Mouse (Mus musculus) liver, embryonic 16.5 days (tissue): ENCODE data around the gene Oxtr. TPM values are rescaled to one million over a fixed set of nuclear protein-coding genes. Genes with fewer than 3 reads are reported as not detected.

Source experiments
- ATAC-seq: fragments of 200-750 bp; cut with Nextera tagmentation; 2 replicates; pipeline ENCODE4 v1.8.0; 2017; ENCODE audit warnings: low read depth, mild to moderate bottlenecking, moderate number of reproducible peaks, moderate library complexity
- H3K27ac ChIP-seq: fragments of 300-500 bp; sonication (generic); 2 replicates; pipeline ENCODE4 v1.5.1; 2014; ENCODE audit warnings: mild to moderate bottlenecking, low read length
- H3K27me3 ChIP-seq: fragments of 300-500 bp; sonication (generic); 2 replicates; pipeline ENCODE4 v1.6.1; 2014; ENCODE audit warnings: low read depth, low read length, mixed read lengths; ENCODE audit not compliant: control insufficient read depth, insufficient read depth
- H3K36me3 ChIP-seq: fragments of 300-500 bp; sonication (generic); 2 replicates; pipeline ENCODE4 v1.6.1; 2014; ENCODE audit warnings: mild to moderate bottlenecking; ENCODE audit not compliant: control insufficient read depth, insufficient read depth
- H3K4me1 ChIP-seq: fragments of 300-500 bp; sonication (generic); 2 replicates; pipeline ENCODE4 v1.6.1; 2014; ENCODE audit warnings: low read depth, low read length, mixed read lengths; ENCODE audit not compliant: control insufficient read depth
- H3K4me2 ChIP-seq: fragments of 300-500 bp; sonication (generic); 2 replicates; pipeline ENCODE4 v1.6.1; 2014; ENCODE audit warnings: low read depth, low read length, mixed read lengths
- H3K4me3 ChIP-seq: fragments of 300-500 bp; sonication (generic); 2 replicates; pipeline ENCODE4 v1.5.1; 2014; ENCODE audit warnings: low read depth, mild to moderate bottlenecking, low read length
- H3K9ac ChIP-seq: fragments of 300-500 bp; sonication (generic); 2 replicates; pipeline ENCODE4 v1.6.1; 2014; ENCODE audit warnings: low read depth, low read length
- H3K9me3 ChIP-seq: fragments of 300-500 bp; sonication (generic); replicated peaks from 2 replicates; pipeline ENCODE4 v1.6.1; 2016; ENCODE audit warnings: low read length; ENCODE audit not compliant: control insufficient read depth
- WGBS: fragments of 180-500 bp; shearing (Covaris S2); extraction: QIAGEN DNeasy Blood & Tissue Kit; methylation state at CpG from one replicate; pipeline ENCODE4 v1.1.7; 2014; ENCODE audit not compliant: insufficient replicate concordance; 5-methylcytosine and 5-hydroxymethylcytosine counted together
- polyA plus RNA-seq: library from polyadenylated mRNA; unstranded; fragments of >200 nt; fragmentation: Nextera tagmentation; extraction: Ambion mirVana; gene quantifications from 2 replicates; pipeline ENCODE4 v1.2.1, GENCODE M21; 2015

The Oxtr gene
- polyA plus RNA-seq = 0.08 TPM in 1 of 2 replicates, not detected in the other

GRCm38 (mm10) chr6:112489910-112490559, at the start of gene Oxtr:
Oxtr (minus strand) TSS chr6:112489943.
- ATAC-seq = no peak

GRCm38 (mm10) chr6:112525434-112525833, 35.7 kb upstream of the Oxtr start:
- Histone ChIP-seq H3K4me2 (no peak overlapping the region), H3K9me3 (no peaks in the 10 kb centered on the region), H3K27ac (no peak overlapping the region), H3K4me1 (no peaks in the 10 kb centered on the region), H3K4me3 (no peak overlapping the region), H3K36me3 (no peaks in the 10 kb centered on the region), H3K27me3 (no peaks in the 10 kb centered on the region), H3K9ac (no peak overlapping the region)
- ATAC-seq = no peak
- WGBS = 74% methylated on average over 5 of the region's 5 CpGs

More at GRCm38 (mm10) chr6:112489910-112490559, at the start of gene Oxtr:
- Histone ChIP-seq H3K9me3 (no peaks in the 10 kb centered on the region), H3K4me2 (peak within 1 kb of the TSS; percentile 58), H3K9ac (no peak within 1 kb of the TSS), H3K4me1 (no peaks in the 10 kb centered on the region), H3K27ac (no peak within 1 kb of the TSS), H3K36me3 (no peaks in the 10 kb centered on the region), H3K27me3 (peaks cover 33% of the 10 kb centered on the region), H3K4me3 (peak within 1 kb of the TSS; percentile 42)
- 9% methylated on average over 21 of the region's 24 CpGs for WGBS

GRCm38 (mm10) chr6:112524459-112524858, 34.7 kb upstream of the Oxtr start:
- Histone ChIP-seq H3K27me3 (no peaks in the 10 kb centered on the region), H3K9me3 (no peaks in the 10 kb centered on the region), H3K4me3 (no peak overlapping the region), H3K4me2 (no peak overlapping the region), H3K4me1 (no peaks in the 10 kb centered on the region), H3K36me3 (no peaks in the 10 kb centered on the region), H3K27ac (no peak overlapping the region), H3K9ac (no peak overlapping the region)
- WGBS = 62% methylated on average over 10 of the region's 10 CpGs
- no peak for ATAC-seq

- 21% methylated on average over 3 of the region's 3 CpGs for WGBS
- ATAC-seq = no peak
- H3K9ac ChIP-seq = no peak overlapping the region
- no peaks in the 10 kb centered on the region for H3K36me3 ChIP-seq
- no peaks in the 10 kb centered on the region for H3K4me1 ChIP-seq
- H3K27me3 ChIP-seq = no peaks in the 10 kb centered on the region
- H3K4me3 ChIP-seq = no peak overlapping the region
- H3K27ac ChIP-seq = no peak overlapping the region
- no peak overlapping the region for H3K4me2 ChIP-seq
- H3K9me3 ChIP-seq = no peaks in the 10 kb centered on the region
Measured at GRCm38 (mm10) chr6:112517991-112518390, 28.2 kb upstream of the Oxtr start.

- Histone ChIP-seq H3K9me3 (no peaks in the 10 kb centered on the region), H3K9ac (no peak overlapping the region), H3K4me3 (no peak overlapping the region), H3K36me3 (no peaks in the 10 kb centered on the region), H3K4me1 (no peaks in the 10 kb centered on the region), H3K27ac (no peak overlapping the region), H3K27me3 (no peaks in the 10 kb centered on the region), H3K4me2 (no peak overlapping the region)
- 57% methylated on average over 3 of the region's 3 CpGs for WGBS
- ATAC-seq = no peak
Measured at GRCm38 (mm10) chr6:112517572-112517971, 27.8 kb upstream of the Oxtr start.

GRCm38 (mm10) chr6:112516496-112516895, 26.8 kb upstream of the Oxtr start:
- Histone ChIP-seq H3K4me3 (no peak overlapping the region), H3K9ac (no peak overlapping the region), H3K27ac (no peak overlapping the region), H3K4me2 (no peak overlapping the region), H3K9me3 (no peaks in the 10 kb centered on the region), H3K36me3 (no peaks in the 10 kb centered on the region), H3K4me1 (no peaks in the 10 kb centered on the region), H3K27me3 (no peaks in the 10 kb centered on the region)
- 26% methylated on average over 1 of the region's 1 CpGs for WGBS
- ATAC-seq = no peak

GRCm38 (mm10) chr6:112514591-112514990, 24.8 kb upstream of the Oxtr start:
- H3K4me2 ChIP-seq = no peak overlapping the region
- no peak overlapping the region for H3K9ac ChIP-seq
- H3K4me3 ChIP-seq = no peak overlapping the region
- no peaks in the 10 kb centered on the region for H3K9me3 ChIP-seq
- H3K4me1 ChIP-seq = no peaks in the 10 kb centered on the region
- no peak overlapping the region for H3K27ac ChIP-seq
- ATAC-seq = no peak
- H3K36me3 ChIP-seq = no peaks in the 10 kb centered on the region
- WGBS = 59% methylated on average over 6 of the region's 6 CpGs
- no peaks in the 10 kb centered on the region for H3K27me3 ChIP-seq

- H3K36me3 ChIP-seq = no peaks in the 10 kb centered on the region
- no peaks in the 10 kb centered on the region for H3K27me3 ChIP-seq
- no peak overlapping the region for H3K9ac ChIP-seq
- H3K4me1 ChIP-seq = no peaks in the 10 kb centered on the region
- no peak overlapping the region for H3K27ac ChIP-seq
- H3K9me3 ChIP-seq = no peaks in the 10 kb centered on the region
- no peak overlapping the region for H3K4me2 ChIP-seq
- 54% methylated on average over 4 of the region's 4 CpGs for WGBS
- no peak overlapping the region for H3K4me3 ChIP-seq
- no peak for ATAC-seq
Measured at GRCm38 (mm10) chr6:112510346-112510745, 20.6 kb upstream of the Oxtr start.

GRCm38 (mm10) chr6:112509590-112510131, 19.9 kb upstream of the Oxtr start:
- no peaks in the 10 kb centered on the region for H3K9me3 ChIP-seq
- no peaks in the 10 kb centered on the region for H3K4me1 ChIP-seq
- H3K4me3 ChIP-seq = no peak overlapping the region
- no peak for ATAC-seq
- H3K27ac ChIP-seq = no peak overlapping the region
- no peak overlapping the region for H3K4me2 ChIP-seq
- no peak overlapping the region for H3K9ac ChIP-seq
- 46% methylated on average over 2 of the region's 2 CpGs for WGBS
- H3K27me3 ChIP-seq = no peaks in the 10 kb centered on the region
- no peaks in the 10 kb centered on the region for H3K36me3 ChIP-seq
